Mouse (Mus musculus) kidney, embryonic 16.5 days (tissue): ENCODE measurements around the gene Zfp101. TPM values are rescaled to one million over a fixed set of nuclear protein-coding genes. Genes with fewer than 3 reads are reported as not detected.

ENCODE experiments used
- ATAC-seq: fragments of 200-750 bp; cut with Nextera tagmentation; 2 replicates; pipeline ENCODE4 v1.8.0; 2017; ENCODE audit warnings: moderate TSS enrichment; ENCODE audit not compliant: low FRiP score, low TSS enrichment
- H3K27ac ChIP-seq: fragments of 300-500 bp; sonication (generic); 2 replicates; pipeline ENCODE4 v1.5.1; 2014; ENCODE audit warnings: low read length
- H3K27me3 ChIP-seq: fragments of 300-500 bp; sonication (generic); 2 replicates; pipeline ENCODE4 v1.6.1; 2014; ENCODE audit warnings: low read length, control low read depth, mixed read lengths; ENCODE audit not compliant: insufficient read depth
- H3K36me3 ChIP-seq: fragments of 300-500 bp; sonication (generic); 2 replicates; pipeline ENCODE4 v1.6.1; 2014; ENCODE audit warnings: low read length, control low read depth, mixed read lengths; ENCODE audit not compliant: insufficient read depth
- H3K4me1 ChIP-seq: fragments of 300-500 bp; sonication (generic); 2 replicates; pipeline ENCODE4 v1.6.1; 2014; ENCODE audit warnings: low read length, control low read depth, mixed read lengths; ENCODE audit not compliant: insufficient read depth
- H3K4me2 ChIP-seq: fragments of 300-500 bp; sonication (generic); replicated peaks from 2 replicates; pipeline ENCODE4 v1.6.1; 2014; ENCODE audit warnings: low read depth, low read length
- H3K4me3 ChIP-seq: fragments of 300-500 bp; sonication (generic); 2 replicates; pipeline ENCODE4 v1.5.1; 2014; ENCODE audit warnings: mild to moderate bottlenecking, low read length
- H3K9ac ChIP-seq: fragments of 300-500 bp; sonication (generic); replicated peaks from 2 replicates; pipeline ENCODE4 v1.6.1; 2014; ENCODE audit warnings: low read length
- H3K9me3 ChIP-seq: fragments of 300-500 bp; sonication (generic); 2 replicates; pipeline ENCODE4 v1.6.1; 2016; ENCODE audit warnings: low read length, control low read depth
- WGBS: fragments of 180-500 bp; shearing (Covaris S2); extraction: QIAGEN DNeasy Blood & Tissue Kit; methylation state at CpG from one replicate; pipeline ENCODE4 v1.1.7; 2014; 5-methylcytosine and 5-hydroxymethylcytosine counted together
- polyA plus RNA-seq: library from polyadenylated mRNA; unstranded; fragments of >200 nt; fragmentation: Nextera tagmentation; extraction: Ambion mirVana; gene quantifications from 2 replicates; pipeline ENCODE4 v1.2.1, GENCODE M21; 2015

The Zfp101 gene
- 15.9 and 18.9 TPM in 2 replicates for polyA plus RNA-seq

DNA sequence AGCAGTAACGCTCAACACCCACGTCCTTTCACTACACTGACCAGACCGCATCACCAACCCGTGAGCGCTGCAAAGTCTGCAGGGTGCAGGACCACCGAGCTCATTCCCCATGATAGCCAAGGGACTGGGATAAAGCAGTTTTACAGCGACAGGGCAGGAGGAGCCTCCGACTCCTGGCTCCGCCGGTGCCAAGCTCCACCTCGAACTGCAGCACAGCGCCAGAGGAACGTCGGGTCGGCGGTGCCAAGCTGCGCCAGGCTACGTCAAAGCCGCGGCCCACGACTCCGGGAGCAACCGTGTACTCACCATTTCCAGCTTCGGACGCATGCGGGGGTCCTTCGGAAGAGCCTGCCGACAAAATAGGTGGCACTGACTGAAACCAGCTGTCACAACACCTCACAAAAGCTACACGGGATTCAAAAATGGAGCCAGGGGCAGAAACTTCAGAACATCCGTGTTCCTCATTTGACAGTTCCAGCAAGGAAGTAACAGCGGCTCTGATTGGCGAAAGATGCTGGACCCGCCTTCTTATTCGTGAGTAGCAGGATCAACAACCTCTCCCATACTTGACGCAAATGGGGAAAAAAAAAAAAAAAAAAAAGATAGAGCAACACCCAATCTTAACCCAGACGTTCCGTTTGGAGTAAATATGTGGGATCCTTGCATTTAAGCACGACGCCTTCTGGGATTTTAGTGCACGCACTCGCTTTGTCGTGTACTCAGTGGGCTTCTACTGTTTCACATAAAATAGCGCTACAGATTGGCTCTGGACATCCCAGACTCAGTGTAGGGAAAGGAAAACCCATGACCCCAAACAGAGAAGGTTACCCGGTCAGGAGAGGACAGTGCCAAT is at the start of gene Zfp101:
TSS of gene Zfp101 (minus strand) at position 460 of the 853 bp plus-strand sequence.
- Histone ChIP-seq H3K27ac (peak within 1 kb of the TSS; percentile 78), H3K4me1 (peaks cover 7% of the 10 kb centered on the region; the same call in 1 of the 2 replicates), H3K4me3 (peak within 1 kb of the TSS; percentile 96), H3K27me3 (no peaks in the 10 kb centered on the region), H3K4me2 (peak within 1 kb of the TSS; percentile 73), H3K36me3 (no peaks in the 10 kb centered on the region), H3K9me3 (no peaks in the 10 kb centered on the region), H3K9ac (peak within 1 kb of the TSS; percentile 83)
- under 1% methylated on average over 44 of the region's 44 CpGs for WGBS
- ATAC-seq = peak; percentile 98

DNA sequence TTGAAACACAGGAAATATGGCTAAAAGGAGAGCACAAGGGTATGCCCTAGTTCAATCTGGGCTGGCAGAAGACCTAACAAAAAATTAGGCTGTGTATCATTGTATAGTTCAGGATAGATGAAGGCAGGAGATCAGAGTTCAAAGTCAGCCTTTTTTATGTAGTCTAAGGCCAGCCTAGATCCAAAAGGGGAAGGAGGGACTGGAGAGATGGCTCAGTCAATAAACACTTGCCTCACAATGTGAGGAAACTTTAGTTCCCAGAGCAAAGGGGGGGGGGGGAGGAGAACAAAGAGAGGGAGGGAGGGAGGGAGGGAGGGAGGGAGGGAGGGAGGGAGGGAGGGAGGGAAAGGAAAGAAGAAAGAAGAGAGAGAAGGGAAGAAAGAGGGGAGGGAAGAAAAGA is 46.7 kb upstream of the Zfp101 start:
- Histone ChIP-seq H3K4me2 (no peak overlapping the region), H3K36me3 (no peaks in the 10 kb centered on the region), H3K9me3 (no peaks in the 10 kb centered on the region), H3K9ac (no peak overlapping the region), H3K27ac (no peak overlapping the region), H3K4me3 (no peak overlapping the region), H3K27me3 (no peaks in the 10 kb centered on the region), H3K4me1 (0 out of 2 replicates have a peak, but pooled peaks cover 6% of the 10 kb centered on the region)
- ATAC-seq = no peak

DNA sequence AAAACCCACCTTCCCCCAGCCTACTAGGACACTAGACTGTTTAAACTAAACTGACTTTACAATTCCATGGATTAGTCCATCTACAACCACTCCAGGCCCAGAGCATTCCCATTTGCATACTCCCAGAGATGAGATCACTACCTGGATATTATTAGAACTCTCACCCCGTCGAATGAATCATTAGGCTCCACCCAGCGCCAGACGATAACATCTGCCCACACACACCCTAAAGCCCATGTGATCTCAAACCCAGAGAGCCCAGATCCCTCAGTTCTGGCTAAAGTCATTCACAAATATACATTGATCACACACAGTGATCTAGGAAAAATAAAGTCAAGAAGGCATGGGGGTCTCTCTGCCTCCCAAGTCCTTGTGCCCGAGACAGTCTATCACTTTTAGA is 45.5 kb upstream of the Zfp101 start:
- no peak overlapping the region for H3K27ac ChIP-seq
- no peaks in the 10 kb centered on the region for H3K36me3 ChIP-seq
- no peak overlapping the region for H3K9ac ChIP-seq
- no peak overlapping the region for H3K4me3 ChIP-seq
- H3K4me1 ChIP-seq = 0 out of 2 replicates have a peak, but pooled peaks cover 6% of the 10 kb centered on the region
- no peak overlapping the region for H3K4me2 ChIP-seq
- no peaks in the 10 kb centered on the region for H3K9me3 ChIP-seq
- 52% methylated on average over 5 of the region's 5 CpGs for WGBS
- no peaks in the 10 kb centered on the region for H3K27me3 ChIP-seq
- ATAC-seq = no peak

DNA sequence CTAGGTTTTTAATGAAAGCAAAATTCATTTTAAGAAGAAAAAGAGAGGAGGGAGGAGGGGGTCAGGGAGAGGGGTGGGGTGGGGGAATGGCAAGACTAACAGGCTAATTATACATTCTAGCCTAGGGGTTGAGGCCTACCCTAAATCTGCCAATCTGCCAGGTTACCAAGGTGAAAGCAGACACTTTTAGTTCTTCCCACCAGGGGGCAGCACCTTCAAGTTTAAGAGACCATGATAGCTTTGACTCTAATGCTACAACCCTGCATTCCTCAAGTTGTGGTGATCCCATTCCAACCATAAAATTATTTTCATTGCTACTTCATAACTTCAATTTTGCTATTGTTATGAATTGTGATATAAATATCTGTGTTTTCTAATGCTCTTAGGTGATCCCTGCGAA is 44.7 kb upstream of the Zfp101 start:
- H3K4me1 ChIP-seq = 0 out of 2 replicates have a peak, but pooled peaks cover 6% of the 10 kb centered on the region
- ATAC-seq = peak; percentile 59; the same call in 1 of the 2 replicates
- 70% methylated on average over 1 of the region's 1 CpGs for WGBS

DNA sequence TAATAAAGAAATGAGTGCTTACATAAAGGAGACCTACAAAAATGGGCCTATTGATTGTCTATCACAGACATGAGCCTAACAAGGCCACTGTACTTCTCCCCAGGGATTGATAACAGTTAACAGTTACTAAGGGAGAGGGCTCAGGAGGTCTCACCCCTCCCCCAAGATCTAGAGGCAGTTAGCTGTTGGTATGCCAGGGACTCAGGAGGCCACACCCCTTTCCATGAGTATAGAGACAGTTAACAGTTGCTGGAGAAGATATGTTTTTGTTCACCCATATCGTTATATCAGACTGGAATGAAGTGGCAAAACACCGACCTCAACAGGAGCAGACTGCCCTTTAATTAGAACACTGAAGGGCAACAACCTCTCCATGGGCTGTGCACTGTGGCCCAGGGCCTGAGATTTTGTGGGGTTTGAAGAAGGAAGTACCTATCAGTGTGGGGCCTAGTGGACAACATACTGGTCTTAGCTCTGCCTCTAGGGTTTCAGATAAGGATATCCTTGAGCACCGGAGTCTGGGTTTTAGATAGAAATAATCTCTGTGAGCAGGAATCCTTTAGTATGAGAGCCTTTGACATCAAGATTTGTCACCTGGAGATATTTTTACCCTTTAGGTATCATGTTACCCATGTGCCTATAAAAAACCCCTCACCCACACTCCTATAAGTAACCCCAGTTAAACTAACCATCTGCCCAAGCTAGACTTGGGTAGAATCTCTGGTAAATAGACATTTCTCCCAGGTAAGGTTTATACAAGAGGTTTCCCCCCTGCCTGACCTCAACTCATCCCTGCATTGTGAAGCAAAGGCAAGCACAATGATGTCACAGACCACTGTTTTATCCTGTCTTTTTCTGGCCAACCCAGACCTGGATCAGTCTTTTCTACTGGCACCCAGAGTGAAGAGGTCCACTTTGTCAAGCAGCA is 37.8 kb upstream of the Zfp101 start, which contains the start of gene Actl9:
TSS of gene Actl9 (plus strand) at position 878 of the 928 bp plus-strand sequence.
- H3K4me3 ChIP-seq = no peak within 1 kb of the TSS
- H3K27ac ChIP-seq = no peak within 1 kb of the TSS
- no peak within 1 kb of the TSS for H3K9ac ChIP-seq
- no peak for ATAC-seq
- no peak within 1 kb of the TSS for H3K4me2 ChIP-seq
- H3K27me3 ChIP-seq = no peaks in the 10 kb centered on the region
- no peaks in the 10 kb centered on the region for H3K9me3 ChIP-seq
- no peaks in the 10 kb centered on the region for H3K36me3 ChIP-seq
- 83% methylated on average over 3 of the region's 3 CpGs for WGBS
- H3K4me1 ChIP-seq = no peaks in the 10 kb centered on the region

More for the DNA sequence above, 44.7 kb upstream of the Zfp101 start:
- H3K4me3 ChIP-seq = no peak overlapping the region
- H3K27ac ChIP-seq = no peak overlapping the region
- H3K4me2 ChIP-seq = no peak overlapping the region
- no peaks in the 10 kb centered on the region for H3K36me3 ChIP-seq
- no peak overlapping the region for H3K9ac ChIP-seq
- H3K27me3 ChIP-seq = no peaks in the 10 kb centered on the region
- H3K9me3 ChIP-seq = no peaks in the 10 kb centered on the region

DNA sequence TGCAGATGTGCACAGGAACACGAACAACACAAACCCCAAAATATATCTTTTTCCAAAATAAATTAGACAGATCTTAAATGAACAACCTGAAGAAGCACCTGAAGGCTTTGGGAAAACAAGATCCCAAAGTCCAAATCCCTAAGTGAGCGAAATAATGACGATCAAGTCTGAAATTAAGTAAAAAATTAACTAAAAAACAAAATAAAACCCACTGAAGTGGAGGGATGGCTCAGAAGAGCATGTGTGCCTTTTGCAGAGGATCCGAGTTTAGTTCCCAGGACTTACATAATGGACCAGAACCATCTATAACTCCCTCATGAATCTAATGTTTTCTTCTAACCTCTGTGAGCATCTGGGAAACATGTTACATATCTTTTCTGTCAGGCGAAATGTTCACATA is 2.2 kb downstream of the Zfp101 start:
- Histone ChIP-seq H3K36me3 (no peaks in the 10 kb centered on the region), H3K4me3 (no peak overlapping the region), H3K4me1 (peaks cover 7% of the 10 kb centered on the region; the same call in 1 of the 2 replicates), H3K4me2 (no peak overlapping the region), H3K27ac (no peak overlapping the region), H3K9ac (no peak overlapping the region), H3K27me3 (no peaks in the 10 kb centered on the region), H3K9me3 (no peaks in the 10 kb centered on the region)
- WGBS = 91% methylated on average over 5 of the region's 5 CpGs
- no peak for ATAC-seq

DNA sequence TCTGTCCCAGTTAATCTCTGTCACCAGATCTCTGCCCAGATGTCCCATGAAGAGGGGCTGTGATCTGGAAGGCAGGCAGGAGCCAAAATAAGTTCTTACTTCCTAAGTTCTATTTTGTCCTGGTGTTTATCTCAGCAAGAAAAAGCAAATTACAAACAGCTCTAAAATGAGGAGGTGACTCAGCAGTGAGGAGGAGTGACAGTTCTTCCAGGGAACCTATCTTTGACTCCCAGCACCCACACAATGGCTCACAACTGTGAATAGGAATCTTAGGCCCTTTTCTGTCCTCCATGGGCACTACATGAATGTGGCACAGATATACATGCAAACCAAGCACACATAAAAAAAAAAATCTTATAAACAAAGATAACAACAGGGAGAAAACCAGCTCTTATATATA is 8.7 kb downstream of the Zfp101 start:
- Histone ChIP-seq H3K27me3 (no peaks in the 10 kb centered on the region), H3K36me3 (peaks cover 34% of the 10 kb centered on the region), H3K4me2 (no peak overlapping the region), H3K27ac (no peak overlapping the region), H3K9me3 (no peaks in the 10 kb centered on the region), H3K4me3 (no peak overlapping the region), H3K9ac (no peak overlapping the region), H3K4me1 (no peaks in the 10 kb centered on the region)
- no peak for ATAC-seq

DNA sequence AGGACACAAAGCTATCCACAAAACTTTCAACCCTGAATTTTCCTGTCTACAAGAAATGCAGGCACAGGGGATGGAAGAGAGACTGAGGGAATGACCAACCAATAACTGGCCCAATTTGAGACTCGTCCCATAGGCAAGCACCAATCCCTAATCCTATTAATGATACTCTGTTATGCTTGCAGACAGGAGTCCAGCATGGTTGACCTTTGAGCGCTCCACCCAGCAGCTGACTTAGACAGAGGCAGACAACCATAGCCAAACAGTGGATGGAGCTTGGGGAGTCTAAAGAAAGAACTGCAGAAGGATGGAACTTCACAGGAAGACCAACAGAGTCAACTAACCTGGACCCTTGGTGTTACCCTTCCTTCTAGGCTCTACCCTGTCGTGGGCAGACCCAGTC is 21.6 kb downstream of the Zfp101 start:
- no peak overlapping the region for H3K27ac ChIP-seq
- 85% methylated on average over 3 of the region's 3 CpGs for WGBS
- H3K9me3 ChIP-seq = no peaks in the 10 kb centered on the region; the same call in 1 of the 2 replicates
- no peaks in the 10 kb centered on the region for H3K4me1 ChIP-seq
- H3K4me2 ChIP-seq = no peak overlapping the region
- ATAC-seq = no peak
- H3K27me3 ChIP-seq = no peaks in the 10 kb centered on the region
- no peak overlapping the region for H3K4me3 ChIP-seq
- H3K36me3 ChIP-seq = 0 out of 2 replicates have a peak, but pooled peaks cover 3% of the 10 kb centered on the region
- no peak overlapping the region for H3K9ac ChIP-seq

DNA sequence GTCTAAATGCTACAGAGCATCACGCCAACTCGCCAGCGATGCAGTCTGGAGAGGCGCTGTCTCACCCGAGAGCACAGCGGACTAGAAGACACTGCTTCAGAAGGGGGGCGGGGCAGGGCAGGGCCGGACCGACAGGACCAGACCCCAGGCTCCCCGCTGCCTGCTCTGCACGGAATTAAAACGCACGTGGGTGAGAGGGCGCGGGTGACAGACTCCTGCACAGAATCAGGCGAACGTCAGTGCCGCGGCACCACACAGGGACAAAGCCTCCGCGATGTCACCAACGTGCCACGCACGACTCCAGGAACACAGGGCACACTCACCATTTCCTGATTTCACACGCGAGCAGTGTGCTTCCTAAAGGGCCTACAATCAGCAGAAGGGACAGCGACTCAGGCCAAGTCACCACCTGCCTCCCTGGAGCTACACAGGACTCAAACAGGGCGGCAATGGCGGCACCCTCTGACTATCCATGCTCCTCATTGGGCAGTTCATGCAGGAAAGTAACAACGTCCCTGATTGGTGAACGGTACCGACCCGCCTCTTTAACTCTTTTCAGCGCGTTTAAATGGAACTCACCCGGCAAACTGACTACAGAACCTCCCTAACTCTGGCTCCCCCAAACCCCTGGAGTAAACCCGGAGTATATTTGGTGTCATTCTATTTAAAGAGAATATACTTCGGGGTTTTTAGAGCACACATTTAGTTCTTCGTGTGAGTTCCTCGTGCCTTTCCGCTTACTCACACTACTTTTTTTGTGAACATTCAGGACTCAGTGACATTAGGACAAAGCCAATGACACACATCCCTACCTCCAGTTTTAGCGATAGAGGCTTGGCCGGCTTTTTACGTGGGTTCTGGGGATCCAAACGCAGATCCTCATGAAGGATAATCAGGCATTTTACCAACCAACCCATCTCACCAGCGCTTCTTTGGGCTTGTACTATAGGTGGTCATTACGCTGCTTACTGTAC is 35.7 kb downstream of the Zfp101 start, which contains the start of gene Zfp81:
TSS of gene Zfp81 (minus strand) at position 468 of the 974 bp plus-strand sequence.
- Histone ChIP-seq H3K9me3 (no peaks in the 10 kb centered on the region), H3K27ac (peak within 1 kb of the TSS; percentile 92), H3K4me1 (peaks cover 8% of the 10 kb centered on the region; the same call in 1 of the 2 replicates), H3K36me3 (no peaks in the 10 kb centered on the region), H3K4me3 (peak within 1 kb of the TSS; percentile 98), H3K9ac (peak within 1 kb of the TSS; percentile 89), H3K27me3 (no peaks in the 10 kb centered on the region), H3K4me2 (peak within 1 kb of the TSS; percentile 53)
- peak; percentile 100 for ATAC-seq
- 3% methylated on average over 47 of the region's 47 CpGs for WGBS
